Mouse (Mus musculus) cerebellum, adult 2 months (tissue): ENCODE data around the gene Kcnip4.

Experiments
- CTCF ChIP-seq: fragments of 200-500 bp; IDR thresholded peaks from 2 replicates; pipeline ENCODE4 v1.5.1; 2011; ENCODE audit warnings: low read depth, mild to moderate bottlenecking, control low read depth, low read length, moderate library complexity, borderline replicate concordance; ENCODE audit not compliant: insufficient read depth
- POLR2A ChIP-seq: fragments of 200-500 bp; IDR thresholded peaks from 2 replicates; pipeline ENCODE4 v1.6.1; 2011; ENCODE audit warnings: low read length, control low read depth, borderline replicate concordance; ENCODE audit not compliant: insufficient read depth

GRCm38 (mm10) chr5:48583431-48583830 lies 941.3 kb downstream of the Kcnip4 start:
- TF ChIP-seq CTCF (no peak), POLR2A (no peak)
